In the genomic region with DNA sequence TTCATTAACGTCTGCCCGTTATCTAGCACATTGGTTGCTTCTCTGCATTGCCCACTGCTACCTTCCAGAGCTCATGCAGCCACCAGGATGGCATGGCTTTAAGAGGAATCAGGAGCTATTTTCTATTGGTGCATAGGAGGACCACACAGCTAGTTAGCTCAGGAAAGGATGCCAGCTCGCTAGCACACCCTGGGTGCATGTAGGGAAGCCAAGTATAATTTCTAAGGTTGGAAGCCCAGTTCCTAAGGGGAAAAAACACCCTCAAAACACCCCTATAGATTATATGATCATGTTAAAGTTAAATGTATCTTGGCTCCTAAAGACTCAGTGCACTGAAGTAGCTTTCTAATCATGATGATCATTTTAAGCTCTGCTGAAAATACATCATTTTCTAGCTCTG, we compare ENCODE assay signal across 19 mouse cellular contexts.
"Had no signal": no experiment of that assay in that cellular context is flagged by ENCODE, and none has a peak within 500 bp of the region (broad histone marks: within the 10 kb centered on the region; RNA-seq: fewer than 3 reads in every experiment).

No protein-coding gene starts in this region.

- H3K36me3 ChIP-seq: limb, embryonic 12.5 days; limb, embryonic 15.5 days; neural tube, embryonic 12.5 days had no signal

- H3K27ac ChIP-seq: kidney, postnatal 0 days; layer of hippocampus, adult 2 months; limb, embryonic 12.5 days; limb, embryonic 15.5 days; liver, embryonic 14.5 days; macrophage; midbrain, embryonic 12.5 days; midbrain, embryonic 15.5 days; neural tube, embryonic 12.5 days; neural tube, embryonic 15.5 days had no signal

- H3K4me2 ChIP-seq: limb, embryonic 12.5 days; limb, embryonic 15.5 days; liver, embryonic 11.5 days; lung, embryonic 14.5 days; midbrain, embryonic 12.5 days; midbrain, embryonic 15.5 days; neural tube, embryonic 12.5 days; neural tube, embryonic 15.5 days had no signal

- H3K9me3 ChIP-seq: limb, embryonic 12.5 days; limb, embryonic 15.5 days; midbrain, embryonic 12.5 days; midbrain, embryonic 15.5 days; neural tube, embryonic 12.5 days; neural tube, embryonic 15.5 days had no signal

- H3K4me3 ChIP-seq: layer of hippocampus, adult 2 months; limb, embryonic 12.5 days; limb, embryonic 15.5 days; midbrain, embryonic 12.5 days; midbrain, embryonic 15.5 days; neural tube, embryonic 12.5 days; neural tube, embryonic 15.5 days had no signal

- DNase-seq: kidney, postnatal 25 days; layer of hippocampus, adult 9-11 months; left cerebral cortex, postnatal 4 days; liver, postnatal 0 days; lung, embryonic 14.5 days; thymus, adult 18-20 months; thymus, postnatal 36 days had no signal

- H3K9ac ChIP-seq: limb, embryonic 12.5 days; limb, embryonic 15.5 days; liver, embryonic 14.5 days; liver, postnatal 0 days; lung, embryonic 14.5 days; midbrain, embryonic 12.5 days; midbrain, embryonic 15.5 days; neural tube, embryonic 12.5 days; neural tube, embryonic 15.5 days had no signal

- H3K27me3 ChIP-seq: limb, embryonic 12.5 days; limb, embryonic 15.5 days; midbrain, embryonic 12.5 days; midbrain, embryonic 15.5 days; neural tube, embryonic 12.5 days; neural tube, embryonic 15.5 days had no signal

- ATAC-seq: liver, postnatal 0 days; lung, postnatal 0 days; midbrain, embryonic 15.5 days had no signal

- H3K4me1 ChIP-seq: limb, embryonic 12.5 days; limb, embryonic 15.5 days; midbrain, embryonic 15.5 days; neural tube, embryonic 12.5 days; neural tube, embryonic 15.5 days had no signal
